Mouse (Mus musculus) intestine, embryonic 14.5 days (tissue): Measurements from ENCODE around the gene Calhm1. TPM values are rescaled to one million over a fixed set of nuclear protein-coding genes. Genes with fewer than 3 reads are reported as not detected.

Experiments
- ATAC-seq: fragments of 200-750 bp; cut with Nextera tagmentation; replicated peaks from 2 replicates; pipeline ENCODE4 v1.8.0; 2017; ENCODE audit warnings: low read depth, moderate number of reproducible peaks, moderate TSS enrichment, moderate library complexity; ENCODE audit not compliant: low FRiP score, low TSS enrichment
- DNase-seq: peaks from one replicate; pipeline ENCODE4 v3.0.0-alpha.2; 2018; ENCODE audit warnings: low spot score
- H3K27ac ChIP-seq: fragments of 300-500 bp; sonication (generic); 2 replicates; pipeline ENCODE4 v1.5.1; 2014; ENCODE audit warnings: low read depth, mild to moderate bottlenecking, control low read depth
- H3K27me3 ChIP-seq: fragments of 300-500 bp; sonication (generic); replicated peaks from 2 replicates; pipeline ENCODE4 v1.6.1; 2014; ENCODE audit warnings: low read length, control low read depth; ENCODE audit not compliant: control insufficient read depth, insufficient read depth
- H3K36me3 ChIP-seq: fragments of 300-500 bp; sonication (generic); 2 replicates; pipeline ENCODE4 v1.6.1; 2014; ENCODE audit warnings: low read length, control low read depth; ENCODE audit not compliant: control insufficient read depth, insufficient read depth
- H3K4me1 ChIP-seq: fragments of 300-500 bp; sonication (generic); replicated peaks from 2 replicates; pipeline ENCODE4 v1.6.1; 2014; ENCODE audit warnings: low read length, control low read depth, mixed read lengths; ENCODE audit not compliant: control insufficient read depth, insufficient read depth
- H3K4me2 ChIP-seq: fragments of 300-500 bp; sonication (generic); 2 replicates; pipeline ENCODE4 v1.6.1; 2014; ENCODE audit warnings: low read length
- H3K4me3 ChIP-seq: fragments of 300-500 bp; sonication (generic); 2 replicates; pipeline ENCODE4 v1.5.1; 2014; ENCODE audit warnings: low read depth, low read length, control low read depth, mixed read lengths
- H3K9ac ChIP-seq: fragments of 300-500 bp; sonication (generic); 2 replicates; pipeline ENCODE4 v1.6.1; 2014; ENCODE audit warnings: mild to moderate bottlenecking, low read length
- H3K9me3 ChIP-seq: fragments of 300-500 bp; sonication (generic); 2 replicates; pipeline ENCODE4 v1.6.1; 2016; ENCODE audit warnings: low read length, control low read depth; ENCODE audit not compliant: control insufficient read depth
- WGBS: fragments of 180-500 bp; shearing (Covaris S2); extraction: QIAGEN DNeasy Blood & Tissue Kit; methylation state at CpG from one replicate; pipeline ENCODE4 v1.1.7; 2014; 5-methylcytosine and 5-hydroxymethylcytosine counted together
- polyA plus RNA-seq: library from polyadenylated mRNA; unstranded; fragments of >200 nt; fragmentation: Nextera tagmentation; extraction: Ambion mirVana; gene quantifications from 2 replicates; pipeline ENCODE4 v1.2.1, GENCODE M21; 2014

Calhm1 gene
- polyA plus RNA-seq, 1 experiment from 2014 or later: not detected

- ATAC-seq (no peak), DNase-seq (no peak)
- no peaks in the 10 kb centered on the region for H3K36me3 ChIP-seq
- no peaks in the 10 kb centered on the region for H3K4me1 ChIP-seq
- H3K27ac ChIP-seq: no peak overlapping the region
- H3K4me2 ChIP-seq: no peak overlapping the region
- H3K9me3 ChIP-seq: no peaks in the 10 kb centered on the region
- no peak overlapping the region for H3K9ac ChIP-seq
- WGBS: 39% methylated on average over 3 of the region's 3 CpGs
- H3K4me3 ChIP-seq: no peak overlapping the region
- H3K27me3 ChIP-seq: no peaks in the 10 kb centered on the region
Observed at GRCm38 (mm10) chr19:47166758-47167157, 22.7 kb upstream of the Calhm1 start.

DNA sequence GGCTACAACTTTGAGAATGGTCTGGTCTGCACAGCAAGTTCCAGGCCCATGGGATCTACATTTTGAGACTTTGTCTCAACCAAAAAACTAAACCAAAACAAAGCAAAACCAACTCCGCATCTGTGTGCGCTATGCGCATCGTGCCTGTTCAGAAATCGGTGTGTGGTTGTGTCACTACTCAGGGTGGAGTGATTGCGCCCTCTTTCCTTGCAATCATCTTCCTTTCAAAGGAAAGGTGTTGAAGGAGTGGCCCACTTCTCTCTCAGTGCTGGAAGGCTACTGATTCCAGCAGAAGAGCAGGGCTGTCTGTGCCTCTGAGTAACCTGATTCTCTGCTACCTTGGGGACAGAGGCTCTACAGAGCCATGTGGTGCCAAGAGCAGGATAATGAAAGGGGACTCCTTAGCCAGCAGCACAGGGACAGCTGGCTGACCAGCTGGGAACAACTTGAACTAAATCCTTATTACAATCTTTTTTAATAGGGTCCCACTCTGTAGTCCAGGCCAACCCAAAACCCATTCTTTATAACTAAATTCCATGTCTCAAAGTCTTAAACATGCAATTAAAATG, 19.2 kb upstream of the Calhm1 start:
- no peak overlapping the region for H3K27ac ChIP-seq
- no peaks in the 10 kb centered on the region for H3K27me3 ChIP-seq
- 91% methylated on average over 6 of the region's 6 CpGs for WGBS
- no peaks in the 10 kb centered on the region for H3K4me1 ChIP-seq
- no peaks in the 10 kb centered on the region for H3K36me3 ChIP-seq
- DNase-seq (no peak), ATAC-seq (no peak)
- H3K4me3 ChIP-seq: no peak overlapping the region
- H3K9ac ChIP-seq: no peak overlapping the region
- no peaks in the 10 kb centered on the region for H3K9me3 ChIP-seq
- H3K4me2 ChIP-seq: no peak overlapping the region

- H3K4me1 ChIP-seq: no peaks in the 10 kb centered on the region
- WGBS: 67% methylated on average over 4 of the region's 4 CpGs
Observed at GRCm38 (mm10) chr19:47161669-47162068, 17.6 kb upstream of the Calhm1 start.

GRCm38 (mm10) chr19:47157664-47158063, 13.6 kb upstream of the Calhm1 start, which contains the start of gene Calhm3:
TSS of gene Calhm3 (minus strand) at chr19:47157764.
- Histone ChIP-seq H3K27ac (no peak within 1 kb of the TSS), H3K4me3 (no peak within 1 kb of the TSS), H3K27me3 (no peaks in the 10 kb centered on the region), H3K4me1 (no peaks in the 10 kb centered on the region), H3K9ac (no peak within 1 kb of the TSS), H3K36me3 (no peaks in the 10 kb centered on the region), H3K4me2 (no peak within 1 kb of the TSS), H3K9me3 (no peaks in the 10 kb centered on the region)
- ATAC-seq (no peak), DNase-seq (no peak)
- WGBS: 83% methylated on average over 11 of the region's 11 CpGs

More at GRCm38 (mm10) chr19:47161669-47162068, 17.6 kb upstream of the Calhm1 start:
- Histone ChIP-seq H3K36me3 (no peaks in the 10 kb centered on the region), H3K4me2 (no peak overlapping the region), H3K9me3 (no peaks in the 10 kb centered on the region), H3K27ac (no peak overlapping the region), H3K4me3 (no peak overlapping the region), H3K9ac (no peak overlapping the region), H3K27me3 (no peaks in the 10 kb centered on the region)
- DNase-seq (no peak), ATAC-seq (no peak)

- DNase-seq (no peak), ATAC-seq (no peak)
- Histone ChIP-seq H3K9ac (no peak overlapping the region), H3K4me1 (peaks cover 3% of the 10 kb centered on the region; the same call in 1 of the 2 replicates), H3K4me3 (no peak overlapping the region), H3K4me2 (no peak overlapping the region), H3K27me3 (0 out of 2 replicates have a peak, but pooled peaks cover 4% of the 10 kb centered on the region), H3K27ac (no peak overlapping the region), H3K36me3 (no peaks in the 10 kb centered on the region), H3K9me3 (no peaks in the 10 kb centered on the region)
- WGBS: 86% methylated on average over 7 of the region's 7 CpGs
Observed at GRCm38 (mm10) chr19:47153767-47154166, 9.7 kb upstream of the Calhm1 start.

GRCm38 (mm10) chr19:47152062-47152369, 8.0 kb upstream of the Calhm1 start:
- WGBS: 57% methylated on average over 12 of the region's 12 CpGs
- no peaks in the 10 kb centered on the region for H3K9me3 ChIP-seq
- 0 out of 2 replicates have a peak overlapping the region, but pooled peaks have one; percentile 14 for H3K4me3 ChIP-seq
- peak overlapping the region; percentile 41 for H3K4me2 ChIP-seq
- no peaks in the 10 kb centered on the region for H3K36me3 ChIP-seq
- no peak overlapping the region for H3K9ac ChIP-seq
- 0 out of 2 replicates have a peak, but pooled peaks cover 4% of the 10 kb centered on the region for H3K27me3 ChIP-seq
- no peak overlapping the region for H3K27ac ChIP-seq
- no peak for DNase-seq
- no peak for ATAC-seq
- peaks cover 3% of the 10 kb centered on the region; the same call in 1 of the 2 replicates for H3K4me1 ChIP-seq

GRCm38 (mm10) chr19:47151332-47152061, 7.4 kb upstream of the Calhm1 start:
- Histone ChIP-seq H3K27ac (no peak overlapping the region), H3K4me3 (peak overlapping the region; percentile 14; the same call in 1 of the 2 replicates), H3K9ac (no peak overlapping the region), H3K36me3 (no peaks in the 10 kb centered on the region), H3K27me3 (0 out of 2 replicates have a peak, but pooled peaks cover 4% of the 10 kb centered on the region), H3K4me2 (peak overlapping the region; percentile 41), H3K9me3 (no peaks in the 10 kb centered on the region), H3K4me1 (peaks cover 3% of the 10 kb centered on the region; the same call in 1 of the 2 replicates)
- ATAC-seq (no peak), DNase-seq (no peak)
- WGBS: 25% methylated on average over 32 of the region's 32 CpGs

- Histone ChIP-seq H3K27ac (no peak overlapping the region), H3K9ac (no peak overlapping the region), H3K4me3 (no peak overlapping the region), H3K27me3 (0 out of 2 replicates have a peak, but pooled peaks cover 4% of the 10 kb centered on the region), H3K4me1 (peaks cover 3% of the 10 kb centered on the region; the same call in 1 of the 2 replicates), H3K4me2 (no peak overlapping the region), H3K36me3 (no peaks in the 10 kb centered on the region), H3K9me3 (no peaks in the 10 kb centered on the region)
- DNase-seq (no peak), ATAC-seq (no peak)
- 31% methylated on average over 4 of the region's 4 CpGs for WGBS
Observed at GRCm38 (mm10) chr19:47149854-47150253, 5.8 kb upstream of the Calhm1 start.
